Mouse (Mus musculus): ENCODE measurements around the gene Ppfia4.
"Not testable (repeated sequence)": the region's sequence is repeated elsewhere in the genome, so short reads cannot be mapped to it uniquely, and the experiment has no call there.

Ppfia4 gene

GRCm38 (mm10) chr1:134264341-134264740 is 68.4 kb downstream of the Ppfia4 start:
- DNase-seq = no peak

GRCm38 (mm10) chr1:134249681-134250080 is 83.0 kb downstream of the Ppfia4 start:
- DNase-seq = not testable (repeated sequence)
